Mouse (Mus musculus): ENCODE results near the gene Marco.

DNA sequence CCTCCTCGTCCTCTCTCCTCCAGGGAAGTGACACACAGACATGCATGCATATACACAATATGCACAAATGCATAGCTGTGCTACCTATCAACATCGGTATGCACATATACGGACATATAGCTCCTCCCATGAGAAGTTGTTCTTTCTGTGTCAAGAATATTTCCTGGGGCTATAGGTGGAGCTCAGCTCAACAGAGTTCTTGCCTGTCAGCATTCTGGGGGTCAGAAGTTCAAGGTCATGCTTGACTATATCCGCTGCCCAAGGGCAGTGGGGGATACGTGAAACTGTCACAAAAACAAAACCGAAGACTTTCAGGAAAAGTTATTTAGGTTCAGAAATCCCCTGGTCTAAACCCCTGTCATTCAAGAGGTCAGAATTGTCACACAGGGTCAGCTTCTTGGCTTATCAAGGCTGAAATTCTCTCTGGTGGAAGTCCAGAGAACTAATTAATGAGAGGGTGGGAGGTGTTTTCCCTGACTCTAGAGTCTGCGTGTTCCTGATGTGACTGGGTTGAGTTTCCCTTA is 34.7 kb upstream of the Marco start:
- TF ChIP-seq CTCF (IDR thresholded peaks at IDR 0.05; ENCODE audit: extremely low read depth, insufficient read depth, insufficient read length, insufficient replicate concordance) (no peak), POLR2A (IDR thresholded peaks at IDR 0.05; ENCODE audit: low read depth, low read length) (no peak)

All from spleen, adult 2 months (tissue).